Mouse (Mus musculus): ENCODE measurements around the gene Tial1. TPM values are rescaled to one million over a fixed set of nuclear protein-coding genes. Genes with fewer than 3 reads are reported as not detected.
A peak's percentile ranks its signal among the peaks of the same experiment; 100 is the strongest.

Gene Tial1
- polyA plus RNA-seq (2012; rRNA removed), result 191 and 204 TPM in 2 replicates
- polyA plus RNA-seq (2014; fragmentation: Nextera tagmentation; extraction: Ambion mirVana), result 42.6 and 43.5 TPM in 2 replicates

DNA sequence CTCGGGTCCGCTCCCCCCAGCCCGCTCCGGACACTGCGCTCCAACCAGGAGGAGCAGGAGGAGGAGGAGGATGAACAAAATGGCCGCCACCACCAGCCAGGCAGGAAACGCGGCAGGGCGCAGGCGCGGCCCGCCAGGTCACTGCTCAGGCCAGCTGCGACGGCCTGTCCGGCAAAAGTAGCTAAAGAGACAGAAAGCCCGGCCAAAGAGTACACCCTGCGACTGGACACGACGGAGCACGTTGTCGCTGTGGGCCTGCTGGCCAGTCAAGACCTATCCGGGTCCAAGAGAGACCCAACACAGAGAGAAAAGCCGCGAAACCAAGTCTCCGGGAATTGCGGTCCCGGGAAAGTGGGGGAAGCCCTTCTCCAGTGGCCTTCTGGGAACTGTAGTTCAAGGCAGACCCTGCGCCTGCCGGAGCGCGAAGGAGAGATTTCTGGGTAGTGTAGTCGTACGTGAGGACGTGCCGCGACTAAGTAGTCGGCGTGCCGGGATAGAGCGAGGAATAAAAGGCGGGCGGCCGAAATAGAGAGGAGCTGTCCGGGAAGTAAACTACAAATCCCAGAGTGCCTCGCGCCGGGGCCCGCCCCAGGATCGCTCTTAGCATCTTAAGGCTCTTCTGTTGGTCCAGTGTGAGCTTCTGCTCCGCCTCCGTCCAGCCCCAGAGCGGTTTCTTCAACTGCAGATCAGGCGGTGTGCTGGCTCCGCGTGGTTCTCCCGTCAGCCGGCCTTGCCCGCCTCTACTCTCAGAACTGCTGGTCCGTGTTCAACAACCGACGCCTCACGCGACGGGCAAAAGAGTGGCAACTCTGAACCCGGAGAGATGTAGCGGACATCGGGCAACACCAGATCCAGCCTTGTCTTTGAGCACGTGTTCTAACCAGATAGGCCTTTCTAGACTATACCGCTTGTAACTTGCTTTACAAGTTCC is at the start of gene Tial1:
Tial1 (minus strand) TSS at position 433 of the 931 bp plus-strand sequence.
- peak within 1 kb of the TSS; percentile 84 for H3K4me2 ChIP-seq (replicated peaks; ENCODE audit: low read depth, low read length, severe bottlenecking)
- H3K4me1 ChIP-seq (ENCODE audit: control insufficient read depth, insufficient read depth, low read length), result peaks cover 18% of the 10 kb centered on the region
- peak within 1 kb of the TSS; percentile 90 for H3K27ac ChIP-seq (replicated peaks; ENCODE audit: low read depth, low read length)
- peak; percentile 81; the same call in 1 of the 2 replicates for TF ChIP-seq POLR2A (IDR thresholded peaks at IDR 0.05; ENCODE audit: borderline replicate concordance, extremely low read depth, insufficient read depth, insufficient read length)
- H3K4me3 ChIP-seq (replicated peaks; ENCODE audit: low read length), result peak within 1 kb of the TSS; percentile 88
- peak; percentile 98 for ATAC-seq (ENCODE audit: low FRiP score, low read depth)
- H3K9me3 ChIP-seq (ENCODE audit: control insufficient read depth, low read length), result no peaks in the 10 kb centered on the region
- WGBS, result under 1% methylated on average over 61 of the region's 69 CpGs
- no peaks in the 10 kb centered on the region for H3K36me3 ChIP-seq (ENCODE audit: control insufficient read depth, insufficient read depth, low read length)
- DNase-seq (ENCODE audit: low spot score), result peak; percentile 100
- no peaks in the 10 kb centered on the region for H3K27me3 ChIP-seq (ENCODE audit: control insufficient read depth, insufficient read depth, low read length)
- peak within 1 kb of the TSS; percentile 87 for H3K9ac ChIP-seq (ENCODE audit: low read depth, low read length, severe bottlenecking)

DNA sequence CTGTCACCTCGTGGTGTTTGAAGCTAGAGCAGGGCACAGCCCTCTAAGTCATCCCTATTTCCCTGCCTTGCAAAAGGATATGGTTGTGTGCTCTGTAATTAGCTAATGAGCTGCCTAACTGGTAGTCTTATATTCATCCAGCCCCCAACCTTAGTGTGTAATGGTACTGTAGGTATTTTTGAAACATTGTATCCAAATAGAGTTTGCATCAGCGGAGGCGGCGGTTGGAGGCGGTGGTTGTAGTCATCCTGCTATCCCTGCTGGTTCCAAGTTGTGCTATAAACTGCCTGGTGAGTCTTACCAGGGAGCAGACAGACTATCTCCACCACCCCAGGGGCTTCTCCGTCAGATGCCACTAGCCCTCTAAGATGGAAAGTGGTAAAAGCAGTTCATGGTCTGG is 42.6 kb upstream of the Tial1 start:
- no peak for ATAC-seq (ENCODE audit: low FRiP score, low read depth)
- 89% methylated on average over 6 of the region's 6 CpGs for WGBS
- Histone ChIP-seq H3K4me1 (ENCODE audit: control insufficient read depth, insufficient read depth, low read length) (no peaks in the 10 kb centered on the region), H3K4me3 (replicated peaks; ENCODE audit: low read length) (no peak overlapping the region), H3K27me3 (ENCODE audit: control insufficient read depth, insufficient read depth, low read length) (no peaks in the 10 kb centered on the region), H3K9me3 (ENCODE audit: control insufficient read depth, low read length) (no peaks in the 10 kb centered on the region), H3K36me3 (ENCODE audit: control insufficient read depth, insufficient read depth, low read length) (no peaks in the 10 kb centered on the region), H3K27ac (replicated peaks; ENCODE audit: low read depth, low read length) (no peak overlapping the region), H3K4me2 (replicated peaks; ENCODE audit: low read depth, low read length, severe bottlenecking) (no peak overlapping the region), H3K9ac (ENCODE audit: low read depth, low read length, severe bottlenecking) (no peak overlapping the region)
- no peak for DNase-seq (ENCODE audit: low spot score)
- TF ChIP-seq POLR2A (IDR thresholded peaks at IDR 0.05; ENCODE audit: borderline replicate concordance, extremely low read depth, insufficient read depth, insufficient read length), result no peak

DNA sequence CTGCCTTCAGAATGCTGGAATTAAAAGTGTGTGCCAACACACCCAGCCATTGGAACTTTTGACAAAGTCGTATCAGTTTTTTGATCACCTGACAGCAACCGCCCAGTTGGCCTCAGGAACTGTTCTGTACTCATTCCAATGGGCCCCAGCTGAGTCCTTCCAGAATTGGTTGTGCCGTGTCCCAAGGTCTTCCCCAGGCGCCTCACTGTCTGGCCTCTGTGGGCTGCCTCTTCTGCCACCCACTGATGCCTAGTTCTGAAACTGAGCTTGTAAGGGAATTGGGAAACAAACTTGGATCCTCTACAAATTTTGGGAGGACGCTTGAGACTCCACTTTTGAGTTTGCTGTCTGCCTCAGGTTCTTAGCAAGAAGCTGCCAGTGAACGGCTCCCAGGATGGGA is 38.3 kb upstream of the Tial1 start:
- no peak for ATAC-seq (ENCODE audit: low FRiP score, low read depth)
- no peak overlapping the region for H3K9ac ChIP-seq (ENCODE audit: low read depth, low read length, severe bottlenecking)

DNA sequence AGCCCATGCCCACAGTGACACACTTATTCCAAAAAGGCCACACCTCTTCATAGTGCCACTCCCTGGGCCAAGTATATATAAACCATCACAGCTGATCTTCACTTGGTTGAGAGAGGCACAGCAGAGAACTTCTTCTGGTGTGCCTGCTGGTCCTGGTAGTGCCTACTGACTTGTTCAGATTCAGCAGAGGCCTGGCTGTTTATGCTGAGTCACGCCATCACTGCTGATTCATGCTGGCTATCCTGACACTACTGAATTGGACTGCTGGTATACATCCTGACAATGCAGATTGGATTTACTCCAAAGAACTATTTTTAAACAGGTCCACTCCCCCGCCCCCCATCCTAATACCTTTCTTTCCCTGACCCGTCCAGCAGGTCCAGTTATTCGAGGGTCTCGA is 33.0 kb upstream of the Tial1 start:
- ATAC-seq (ENCODE audit: low FRiP score, low read depth) (no peak), DNase-seq (ENCODE audit: low spot score) (no peak)
- 89% methylated on average over 5 of the region's 5 CpGs for WGBS
- Histone ChIP-seq H3K9me3 (ENCODE audit: control insufficient read depth, low read length) (no peaks in the 10 kb centered on the region), H3K4me3 (replicated peaks; ENCODE audit: low read length) (no peak overlapping the region), H3K27me3 (ENCODE audit: control insufficient read depth, insufficient read depth, low read length) (no peaks in the 10 kb centered on the region), H3K4me2 (replicated peaks; ENCODE audit: low read depth, low read length, severe bottlenecking) (no peak overlapping the region), H3K4me1 (ENCODE audit: control insufficient read depth, insufficient read depth, low read length) (no peaks in the 10 kb centered on the region), H3K36me3 (ENCODE audit: control insufficient read depth, insufficient read depth, low read length) (no peaks in the 10 kb centered on the region), H3K27ac (replicated peaks; ENCODE audit: low read depth, low read length) (no peak overlapping the region), H3K9ac (ENCODE audit: low read depth, low read length, severe bottlenecking) (no peak overlapping the region)
- TF ChIP-seq POLR2A (IDR thresholded peaks at IDR 0.05; ENCODE audit: borderline replicate concordance, extremely low read depth, insufficient read depth, insufficient read length), result no peak

More for the DNA sequence above, 38.3 kb upstream of the Tial1 start:
- TF ChIP-seq POLR2A (IDR thresholded peaks at IDR 0.05; ENCODE audit: borderline replicate concordance, extremely low read depth, insufficient read depth, insufficient read length), result no peak
- Histone ChIP-seq H3K9me3 (ENCODE audit: control insufficient read depth, low read length) (no peaks in the 10 kb centered on the region), H3K4me1 (ENCODE audit: control insufficient read depth, insufficient read depth, low read length) (no peaks in the 10 kb centered on the region), H3K36me3 (ENCODE audit: control insufficient read depth, insufficient read depth, low read length) (no peaks in the 10 kb centered on the region), H3K4me2 (replicated peaks; ENCODE audit: low read depth, low read length, severe bottlenecking) (no peak overlapping the region), H3K4me3 (replicated peaks; ENCODE audit: low read length) (no peak overlapping the region), H3K27ac (replicated peaks; ENCODE audit: low read depth, low read length) (no peak overlapping the region), H3K27me3 (ENCODE audit: control insufficient read depth, insufficient read depth, low read length) (no peaks in the 10 kb centered on the region)
- 74% methylated on average over 6 of the region's 6 CpGs for WGBS
- DNase-seq (ENCODE audit: low spot score), result no peak

DNA sequence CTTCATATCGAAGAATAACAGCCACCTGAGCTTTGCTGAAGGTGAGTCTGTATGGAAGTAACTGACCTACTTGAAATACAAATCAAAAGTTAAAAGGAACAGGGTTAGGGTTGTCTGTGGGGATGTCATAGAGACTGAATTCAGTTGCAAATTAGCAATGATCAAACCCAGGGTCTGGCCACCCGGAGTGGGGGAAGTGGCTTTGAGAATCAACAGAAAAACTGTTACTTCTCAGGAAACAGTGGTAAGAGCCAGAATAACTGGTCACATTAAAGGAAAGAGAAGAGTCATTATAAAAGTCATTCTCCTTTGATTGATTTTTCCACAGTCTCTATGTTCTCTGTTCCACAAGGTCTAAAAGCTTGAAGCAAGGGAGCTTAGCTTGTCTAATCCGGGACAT is 27.5 kb upstream of the Tial1 start:
- no peak overlapping the region for H3K27ac ChIP-seq (replicated peaks; ENCODE audit: low read depth, low read length)
- no peaks in the 10 kb centered on the region for H3K36me3 ChIP-seq (ENCODE audit: control insufficient read depth, insufficient read depth, low read length)
- TF ChIP-seq POLR2A (IDR thresholded peaks at IDR 0.05; ENCODE audit: borderline replicate concordance, extremely low read depth, insufficient read depth, insufficient read length), result no peak
- DNase-seq (ENCODE audit: low spot score) (no peak), ATAC-seq (ENCODE audit: low FRiP score, low read depth) (no peak)
- H3K27me3 ChIP-seq (ENCODE audit: control insufficient read depth, insufficient read depth, low read length), result no peaks in the 10 kb centered on the region
- H3K4me2 ChIP-seq (replicated peaks; ENCODE audit: low read depth, low read length, severe bottlenecking), result no peak overlapping the region
- H3K9me3 ChIP-seq (ENCODE audit: control insufficient read depth, low read length), result peaks cover 17% of the 10 kb centered on the region
- H3K4me3 ChIP-seq (replicated peaks; ENCODE audit: low read length), result no peak overlapping the region
- H3K9ac ChIP-seq (ENCODE audit: low read depth, low read length, severe bottlenecking), result no peak overlapping the region
- WGBS, result 94% methylated on average over 3 of the region's 3 CpGs
- no peaks in the 10 kb centered on the region for H3K4me1 ChIP-seq (ENCODE audit: control insufficient read depth, insufficient read depth, low read length)
